Mouse (Mus musculus) forebrain, embryonic 11.5 days (tissue): ENCODE measurements at regions not wholly inside any gene's neighbourhood (a gene's known extent, or its start where the extent isn't known, plus 50 kb on each side); places are given as distances from the start of the nearest gene placed in this dataset.

Source experiments
- ATAC-seq: fragments of 200-750 bp; cut with Nextera tagmentation; replicated peaks from 2 replicates; pipeline ENCODE4 v1.8.0; 2017; ENCODE audit warnings: moderate TSS enrichment; ENCODE audit not compliant: low FRiP score
- DNase-seq: peaks from one replicate; pipeline ENCODE4 v3.0.0-alpha.2; 2017; ENCODE audit warnings: low spot score
- H3K27ac ChIP-seq: fragments of 300-500 bp; sonication (generic); 2 replicates; pipeline ENCODE4 v1.5.1; 2014; ENCODE audit warnings: low read depth, low read length
- H3K27me3 ChIP-seq: fragments of 300-500 bp; sonication (generic); 2 replicates; pipeline ENCODE4 v1.6.1; 2014; ENCODE audit warnings: mild to moderate bottlenecking, low read length, mixed read lengths; ENCODE audit not compliant: control insufficient read depth, insufficient read depth
- H3K36me3 ChIP-seq: fragments of 300-500 bp; sonication (generic); 2 replicates; pipeline ENCODE4 v1.6.1; 2014; ENCODE audit warnings: mild to moderate bottlenecking, low read length, moderate library complexity, mixed read lengths; ENCODE audit not compliant: control insufficient read depth, insufficient read depth
- H3K4me1 ChIP-seq: fragments of 300-500 bp; sonication (generic); replicated peaks from 2 replicates; pipeline ENCODE4 v1.6.1; 2014; ENCODE audit warnings: low read length, mixed read lengths; ENCODE audit not compliant: control insufficient read depth, insufficient read depth
- H3K4me2 ChIP-seq: fragments of 300-500 bp; sonication (generic); 2 replicates; pipeline ENCODE4 v1.6.1; 2014; ENCODE audit warnings: low read depth, mild to moderate bottlenecking, low read length, moderate library complexity, mixed read lengths; ENCODE audit not compliant: severe bottlenecking
- H3K4me3 ChIP-seq: fragments of 300-500 bp; sonication (generic); 2 replicates; pipeline ENCODE4 v1.5.1; 2014; ENCODE audit warnings: low read depth, low read length
- H3K9ac ChIP-seq: fragments of 300-500 bp; sonication (generic); 2 replicates; pipeline ENCODE4 v1.6.1; 2014; ENCODE audit warnings: low read length
- H3K9me3 ChIP-seq: fragments of 300-500 bp; sonication (generic); 2 replicates; pipeline ENCODE4 v1.6.1; 2016; ENCODE audit warnings: low read length, mixed read lengths; ENCODE audit not compliant: control insufficient read depth
- WGBS: fragments of 180-500 bp; shearing (Covaris S2); extraction: QIAGEN DNeasy Blood & Tissue Kit; methylation state at CpG from one replicate; pipeline ENCODE4 v1.1.7; 2014; 5-methylcytosine and 5-hydroxymethylcytosine counted together

DNA sequence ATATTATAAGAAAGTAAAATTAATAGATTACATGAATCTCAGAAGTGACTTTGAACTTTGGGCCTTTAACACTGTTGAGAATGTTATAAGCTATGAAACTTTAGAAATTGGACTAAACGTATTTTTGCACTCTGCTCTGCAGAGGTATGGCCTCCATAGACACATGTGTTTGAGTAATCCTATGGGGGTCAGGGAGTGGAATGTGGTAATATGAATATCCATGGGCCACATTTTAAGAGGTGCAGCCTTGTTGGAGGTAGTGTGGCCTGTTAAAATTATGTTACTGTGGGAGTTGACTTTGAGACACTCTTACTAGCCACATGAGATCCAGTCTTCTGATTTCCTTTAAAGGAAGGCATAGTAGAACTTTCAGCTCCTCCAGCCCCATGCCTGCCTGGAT is 996.8 kb upstream of the Arrdc3 start:
- no peak for ATAC-seq
- H3K4me3 ChIP-seq = no peak overlapping the region

More for the DNA sequence above, 996.8 kb upstream of the Arrdc3 start:
- Histone ChIP-seq H3K9ac (no peak overlapping the region), H3K4me2 (no peak overlapping the region), H3K27ac (no peak overlapping the region), H3K27me3 (no peaks in the 10 kb centered on the region), H3K4me1 (no peaks in the 10 kb centered on the region), H3K36me3 (no peaks in the 10 kb centered on the region), H3K9me3 (no peaks in the 10 kb centered on the region)
- WGBS = 92% methylated on average over 1 of the region's 1 CpGs
- no peak for DNase-seq
